Mouse (Mus musculus): ENCODE measurements around the gene Coro1c.

Coro1c gene

DNA sequence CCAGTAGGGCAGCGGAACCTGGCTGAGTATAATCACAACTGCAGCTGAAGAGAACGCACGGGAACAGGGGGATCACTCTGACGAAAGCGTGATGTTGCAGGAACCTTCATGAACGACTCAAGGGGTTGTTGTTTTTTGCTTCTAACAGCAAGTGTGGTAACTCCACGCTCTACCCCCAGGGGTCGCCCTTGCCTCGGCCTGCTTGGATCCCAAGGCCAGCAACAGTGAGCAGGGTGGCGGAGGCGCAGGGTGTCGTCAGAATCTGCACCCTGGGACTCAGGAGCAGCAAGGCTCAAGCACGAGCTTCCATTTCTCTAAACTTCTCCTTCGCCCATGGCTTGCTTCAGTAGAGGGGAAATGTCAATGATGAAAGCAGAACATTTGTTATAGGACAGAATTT is 54.1 kb downstream of the Coro1c start:
- peak; percentile 89 for DNase-seq

DNA sequence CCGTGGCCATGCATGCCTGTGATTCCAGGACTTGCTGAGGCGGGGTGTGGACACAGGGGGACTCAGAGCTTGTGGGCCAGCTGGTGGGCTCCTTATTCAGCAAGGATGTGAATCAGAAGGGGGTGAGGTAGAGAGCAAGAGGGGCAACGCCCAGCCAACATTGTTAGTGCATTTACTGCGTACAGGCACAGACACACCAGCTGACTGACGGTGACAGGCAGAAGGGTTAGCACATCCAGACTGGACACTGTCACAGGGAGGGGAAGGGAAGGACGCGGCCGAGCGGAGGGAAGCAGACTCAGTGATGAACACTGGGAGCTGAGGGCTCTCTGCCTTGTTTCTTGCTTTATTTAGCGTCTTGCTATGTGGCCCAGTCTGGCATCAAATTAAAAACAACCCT is 55.0 kb downstream of the Coro1c start:
- no peak for DNase-seq

DNA sequence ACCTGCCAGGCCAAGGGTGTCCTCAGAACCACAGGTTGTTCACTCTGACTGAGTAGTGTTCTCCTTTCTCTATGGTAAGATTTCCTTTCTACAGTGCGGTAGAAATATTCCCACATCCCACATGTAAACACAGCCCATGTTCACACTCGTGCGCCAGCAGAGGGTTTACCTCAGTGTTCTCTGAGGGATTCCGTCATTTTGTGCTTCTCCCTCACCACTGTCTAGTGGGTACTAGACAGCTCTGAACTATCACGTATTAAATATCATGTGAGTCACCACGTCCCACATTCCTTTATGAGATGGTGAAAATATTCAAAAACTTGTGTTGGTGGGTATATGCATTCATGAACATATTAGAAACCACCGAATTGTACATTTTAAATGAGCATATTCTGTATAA is 56.1 kb downstream of the Coro1c start:
- DNase-seq, result no peak

DNA sequence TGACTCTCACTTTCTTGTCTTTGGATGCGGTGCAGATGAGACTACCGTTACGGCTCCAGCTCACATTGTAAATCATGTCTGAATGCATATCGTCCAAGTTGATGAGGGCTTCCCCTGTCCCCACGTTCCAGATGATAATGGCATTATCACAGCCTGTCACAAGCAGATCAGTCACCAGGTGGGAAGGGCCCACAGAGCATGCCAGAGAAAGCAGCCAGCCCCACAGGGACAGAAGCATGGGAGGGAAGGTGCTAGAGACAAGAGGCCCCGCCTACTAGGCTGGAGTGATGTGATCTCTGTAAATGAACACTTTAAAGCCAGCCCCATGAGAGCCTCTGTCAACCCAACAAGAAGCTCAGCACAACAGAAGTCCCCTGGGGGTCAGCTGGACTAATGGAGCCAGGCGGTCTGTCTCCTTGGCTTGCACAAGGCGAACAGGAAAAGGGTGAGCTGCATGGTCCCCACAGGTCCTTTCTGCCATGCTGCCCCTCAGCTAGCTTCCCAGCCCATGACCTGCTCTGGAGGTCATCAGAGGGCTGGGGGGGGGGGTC is 57.8 kb downstream of the Coro1c start:
- no peak for DNase-seq

GRCm38 (mm10) chr5:113847636-113848035 is 60.9 kb downstream of the Coro1c start:
- no peak for DNase-seq

GRCm38 (mm10) chr5:113846656-113847055 is 61.9 kb downstream of the Coro1c start:
- no peak for DNase-seq

DNA sequence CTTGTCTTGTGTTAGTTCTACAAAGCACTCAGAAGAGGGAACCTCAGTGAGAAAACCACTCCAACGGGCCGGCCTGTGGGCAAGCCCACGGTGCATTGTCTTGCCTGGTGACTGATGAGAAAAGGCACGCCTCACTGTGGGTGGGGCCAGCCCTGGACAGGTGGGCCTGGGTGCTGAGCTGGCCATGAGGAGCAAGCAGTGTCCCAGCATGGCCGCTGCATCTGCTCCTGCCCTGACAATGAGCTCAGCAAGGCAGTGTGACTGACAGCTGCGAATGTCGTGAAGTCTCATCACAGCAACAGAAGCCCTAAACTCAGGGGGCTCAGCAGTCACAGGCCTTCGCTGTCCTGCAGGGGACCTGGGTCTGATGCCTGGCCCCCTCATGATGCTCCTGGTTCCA is 62.9 kb downstream of the Coro1c start:
- no peak for DNase-seq

DNA sequence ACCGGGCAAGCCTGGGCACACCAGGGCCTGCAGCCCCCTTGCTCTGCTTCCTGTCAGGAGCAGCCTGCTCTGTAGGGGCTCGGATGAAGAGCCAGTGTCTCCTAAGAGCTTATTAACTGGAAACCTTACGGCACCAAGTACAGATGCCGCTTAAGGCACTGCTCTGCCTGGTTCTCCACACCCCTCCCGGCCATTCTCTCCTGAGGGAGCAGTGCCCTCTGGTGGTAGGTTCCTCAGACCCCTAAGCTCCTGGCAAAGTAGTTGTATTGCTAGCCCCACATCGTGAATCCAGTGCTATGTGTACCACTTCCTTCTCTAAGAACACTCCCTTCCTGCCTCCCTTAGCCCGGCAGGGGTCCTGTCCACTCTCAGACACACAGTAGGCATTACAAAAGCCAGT is 63.8 kb downstream of the Coro1c start:
- DNase-seq, result no peak

DNA sequence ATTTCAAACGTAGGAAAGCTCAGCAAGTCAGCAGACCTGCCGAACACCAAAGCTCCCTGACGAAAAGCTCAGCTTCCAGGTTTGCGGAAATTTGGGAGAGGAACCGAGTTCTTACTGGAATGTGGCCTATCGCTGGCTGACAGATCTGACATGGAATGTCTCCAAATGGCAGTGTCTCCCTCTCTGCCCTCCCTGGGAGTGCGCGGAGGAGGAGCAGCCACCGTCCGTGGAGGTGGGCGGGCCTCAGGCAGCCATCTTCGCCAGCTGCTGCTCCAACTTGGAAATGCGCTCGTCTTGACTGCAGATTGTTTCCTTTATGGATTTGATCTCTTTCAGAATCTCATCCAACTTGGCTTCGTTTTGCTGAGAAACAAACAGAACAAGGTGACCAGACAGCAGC is 64.5 kb downstream of the Coro1c start:
- DNase-seq, result no peak

- DNase-seq, result no peak
Measured at GRCm38 (mm10) chr5:113842906-113843305, 65.7 kb downstream of the Coro1c start.

DNA sequence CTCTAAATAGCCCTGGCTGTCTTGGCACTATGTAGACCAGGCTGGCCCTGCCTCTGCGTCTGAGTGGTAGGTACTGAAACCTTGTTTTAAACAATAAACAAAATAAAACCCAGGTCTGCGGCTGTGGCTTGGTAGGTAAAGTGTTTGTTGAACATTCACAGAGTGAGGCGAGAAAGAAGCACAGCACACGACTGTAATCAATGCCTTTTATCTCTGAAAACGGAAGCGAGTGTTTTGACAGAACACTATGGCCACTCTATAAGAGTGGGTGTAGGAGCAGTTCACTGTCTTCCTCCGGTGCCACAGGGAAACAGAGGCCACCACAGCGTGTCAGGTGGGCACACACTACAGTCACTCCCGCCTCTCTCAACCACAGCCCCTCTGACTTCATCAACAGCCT is 66.3 kb downstream of the Coro1c start:
- no peak for DNase-seq

DNA sequence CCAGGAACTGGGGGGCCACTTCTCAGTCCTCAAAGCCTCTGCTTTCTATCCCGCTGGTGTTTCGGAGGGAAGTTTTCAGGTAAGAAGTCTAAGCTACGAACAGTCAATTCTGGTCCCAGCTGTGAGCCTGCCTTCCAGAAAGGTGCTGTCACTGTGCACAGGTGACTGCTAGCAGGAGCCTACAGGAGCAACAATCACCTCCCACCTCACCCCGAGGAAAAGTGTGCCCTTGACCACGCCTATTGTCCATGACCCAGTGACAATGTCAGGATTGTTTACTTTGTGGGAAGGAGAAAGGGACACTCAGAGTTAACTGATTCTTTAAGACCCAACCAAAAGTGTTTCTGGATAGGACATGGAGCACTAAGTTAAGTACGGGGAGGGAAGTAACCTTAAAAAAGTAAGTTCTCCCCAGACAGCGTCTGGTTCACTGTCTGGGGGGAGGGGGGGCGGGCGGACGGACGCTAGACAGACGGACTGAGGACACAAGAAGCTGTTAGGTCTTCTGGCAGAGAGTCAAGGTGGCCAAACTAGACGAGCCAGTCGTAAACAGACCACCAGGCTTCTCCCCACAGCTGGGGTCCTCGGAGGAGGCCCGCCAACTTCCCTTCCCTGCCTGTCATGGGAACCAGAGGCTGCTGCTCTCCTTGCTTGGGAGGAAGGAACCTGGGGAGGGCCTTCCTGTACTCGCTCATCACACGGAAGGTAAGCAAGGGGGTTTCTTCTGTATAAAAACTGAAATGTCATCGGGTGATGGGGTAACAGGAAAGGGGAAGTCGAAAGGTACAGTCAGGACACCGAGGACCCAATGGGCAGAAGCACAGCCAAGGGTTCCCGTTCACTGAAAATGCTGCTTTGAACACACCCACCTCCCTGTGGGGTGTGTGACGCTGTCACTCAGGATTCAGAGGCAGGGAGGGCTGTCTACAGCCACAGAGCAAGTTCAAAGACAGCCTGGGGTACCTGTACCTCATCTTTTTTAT is 67.0 kb downstream of the Coro1c start:
- no peak for DNase-seq

GRCm38 (mm10) chr5:113840443-113840842 is 68.1 kb downstream of the Coro1c start:
- DNase-seq, result no peak

- DNase-seq, result no peak
Measured at GRCm38 (mm10) chr5:113836961-113837360, 71.6 kb downstream of the Coro1c start.

DNA sequence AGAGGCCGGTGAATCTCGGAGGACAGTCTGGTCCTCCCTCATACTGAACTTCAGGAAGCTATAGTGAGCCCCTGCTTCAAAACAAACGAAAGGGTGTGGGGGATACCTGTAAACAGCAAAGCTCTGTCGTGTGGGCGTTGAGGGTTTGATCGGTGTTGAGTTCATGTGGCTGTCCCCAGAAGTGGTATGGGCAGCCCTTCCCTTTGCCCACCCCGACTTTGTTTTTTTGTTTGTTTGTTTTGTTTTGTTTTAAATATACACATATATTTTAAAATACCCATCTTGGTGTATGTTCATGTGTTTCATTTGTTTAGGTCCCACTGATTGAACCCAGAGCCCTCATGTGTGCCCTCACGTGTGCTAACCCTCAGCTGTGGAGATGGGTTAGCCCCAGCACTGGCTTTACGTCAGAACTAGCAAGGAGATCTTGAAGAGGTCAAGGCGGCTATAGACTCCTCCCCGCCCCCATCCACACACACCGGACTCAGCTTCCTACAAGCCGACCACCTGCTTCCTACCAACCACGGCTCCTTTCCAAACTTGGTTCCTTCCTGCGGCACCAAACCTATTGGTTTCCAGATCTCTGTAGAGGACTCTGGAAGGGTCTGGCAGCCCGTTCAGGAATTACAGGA is 75.1 kb downstream of the Coro1c start:
- DNase-seq, result no peak

DNA sequence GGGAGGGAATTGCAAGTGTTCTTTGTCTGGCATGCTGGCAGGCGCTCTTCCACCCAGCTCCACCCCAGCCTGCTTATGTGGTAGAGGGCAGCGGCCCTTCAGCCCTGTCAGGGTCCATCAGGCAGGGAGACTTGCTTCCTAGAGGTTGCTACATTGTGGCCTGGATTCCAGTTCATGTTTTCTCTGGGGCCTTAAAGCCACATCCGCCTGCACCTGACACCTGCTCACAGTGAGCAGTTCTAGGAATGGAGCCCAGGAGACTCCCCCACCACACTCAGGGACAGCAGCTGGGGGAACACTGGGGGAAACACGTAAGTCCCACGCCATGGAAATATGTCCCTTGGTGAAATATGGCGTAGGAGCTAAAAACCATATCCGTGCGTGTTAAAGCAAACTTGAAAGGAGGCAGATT is 76.1 kb downstream of the Coro1c start, which contains the start of gene Selplg:
Gene Selplg, minus strand, starts transcription at position 155 of the 412 bp plus-strand sequence.
- no peak for DNase-seq

DNA sequence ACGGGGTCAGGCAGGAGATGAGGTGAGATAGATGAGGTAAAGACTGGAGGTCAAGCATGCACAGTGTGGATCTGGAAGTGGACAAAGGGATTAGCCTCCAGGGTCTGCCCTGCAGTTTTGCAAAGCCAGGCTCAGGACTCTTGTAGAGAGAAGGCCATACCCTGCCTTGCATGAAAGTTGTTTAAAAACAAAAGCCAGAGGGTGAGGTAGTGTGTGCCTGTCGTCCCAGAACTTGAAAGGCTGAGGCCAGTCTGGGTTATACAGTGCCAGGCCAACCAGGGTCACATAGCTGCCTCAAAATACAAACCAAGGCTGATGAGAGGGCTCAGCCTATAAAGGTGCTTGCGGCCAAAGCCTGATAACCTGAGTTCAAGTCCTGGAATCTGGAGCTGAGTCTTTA is 76.8 kb downstream of the Coro1c start:
- no peak for DNase-seq

- no peak for DNase-seq
Measured at GRCm38 (mm10) chr5:113830796-113831195, 77.8 kb downstream of the Coro1c start.

DNA sequence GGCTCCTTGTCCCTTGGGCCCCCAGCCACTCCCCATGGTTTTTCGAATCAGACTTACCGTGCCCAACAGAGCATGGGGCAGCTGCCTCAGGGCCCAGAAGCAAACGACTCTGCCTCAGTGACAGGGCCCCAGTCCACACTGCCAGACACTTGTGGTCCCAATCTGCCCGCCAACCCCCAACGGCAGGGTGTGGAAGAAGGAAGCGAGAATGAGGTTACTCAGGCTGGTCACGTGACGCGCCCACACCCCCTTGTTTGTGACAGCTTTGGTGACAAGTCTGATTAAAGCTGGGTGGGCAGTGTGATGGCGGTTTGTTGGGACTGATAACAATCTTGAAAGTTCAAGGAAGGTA is 78.3 kb downstream of the Coro1c start:
- no peak for DNase-seq

DNA sequence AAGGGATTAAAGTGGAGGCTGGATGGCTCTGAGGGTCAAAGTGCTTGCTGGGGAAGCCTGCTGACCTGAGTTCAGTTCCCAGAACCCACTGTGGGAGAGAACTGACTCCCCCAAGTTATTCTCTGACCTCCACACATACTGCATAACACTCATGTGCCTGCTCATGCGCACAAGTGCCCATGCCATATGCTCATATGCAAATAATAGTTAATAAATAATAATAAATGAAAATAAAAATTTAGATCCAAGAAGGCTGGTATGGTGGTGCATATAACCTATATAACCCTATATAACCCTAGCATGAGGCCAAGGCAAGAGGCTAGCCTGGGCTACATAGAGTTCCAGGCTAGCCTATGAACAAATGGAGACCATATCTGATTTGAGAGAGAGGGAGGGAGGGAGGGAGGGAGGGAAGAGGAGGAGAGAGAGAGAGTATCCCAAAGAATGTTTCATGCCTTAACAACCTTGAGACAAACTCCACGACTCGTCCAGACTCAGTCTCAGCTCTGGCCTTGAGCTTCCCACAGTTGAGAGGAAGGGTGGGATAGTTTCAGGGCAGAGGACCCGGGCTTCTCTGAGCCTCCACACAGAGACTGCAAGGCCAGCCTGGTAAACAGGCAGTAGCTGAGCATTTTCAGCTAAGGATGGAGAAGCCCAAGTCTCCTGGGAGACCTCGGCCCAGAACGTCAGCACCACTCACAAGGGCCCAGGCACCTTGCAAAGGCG is 78.8 kb downstream of the Coro1c start:
- DNase-seq, result no peak

GRCm38 (mm10) chr5:113828481-113828880 is 80.1 kb downstream of the Coro1c start:
- no peak for DNase-seq

DNA sequence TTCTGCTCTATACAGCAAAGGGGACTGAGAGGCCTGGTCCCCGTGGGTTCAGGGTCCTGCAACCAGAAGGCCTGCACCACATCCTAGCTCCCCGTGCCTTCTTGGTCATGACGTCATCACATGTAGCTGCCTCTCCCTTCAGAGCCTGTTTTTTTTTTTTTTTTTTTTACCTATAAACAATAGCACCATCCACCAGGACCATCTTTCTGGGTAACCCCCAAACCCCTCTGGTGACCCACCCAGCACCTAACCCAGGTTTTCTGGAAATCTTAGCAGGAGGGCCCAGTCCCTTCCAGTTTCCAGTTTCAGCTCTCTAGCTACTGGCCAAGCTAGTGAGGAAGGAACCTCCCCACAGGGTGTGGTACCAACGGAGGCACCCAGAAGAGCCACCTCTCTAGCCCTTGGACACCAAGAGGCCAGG is 80.6 kb downstream of the Coro1c start:
- DNase-seq, result no peak

DNA sequence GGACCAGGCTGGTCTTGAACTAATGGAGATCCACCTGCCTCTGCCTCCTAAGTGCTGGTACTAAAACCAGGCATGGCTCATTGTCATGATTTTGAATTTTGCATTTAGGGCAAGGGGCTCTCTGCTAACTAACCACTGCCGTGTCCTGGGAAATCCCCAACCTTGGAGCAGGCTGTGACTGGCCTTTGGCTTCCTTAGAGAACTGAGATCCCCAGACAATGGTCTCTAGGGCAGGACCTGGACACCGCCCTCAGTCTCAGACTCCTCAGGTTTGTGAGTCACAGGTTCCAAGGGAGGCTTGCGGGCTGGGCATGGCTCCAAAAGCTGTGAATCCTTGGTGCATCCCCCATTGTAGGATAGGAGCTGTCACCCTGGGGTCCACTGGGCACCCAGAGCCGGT is 81.9 kb downstream of the Coro1c start:
- no peak for DNase-seq
